Mouse (Mus musculus): ENCODE data around the gene Drg2. TPM values are rescaled to one million over a fixed set of nuclear protein-coding genes. Genes with fewer than 3 reads are reported as not detected.

Gene Drg2
- 67.1 and 69.4 TPM in 2 replicates for polyA plus RNA-seq (2016; fragmentation: Nextera tagmentation; extraction: Ambion mirVana)

- no peaks in the 10 kb centered on the region for H3K9me3 ChIP-seq (replicated peaks)
- H3K4me2 ChIP-seq, result peak within 1 kb of the TSS; percentile 96
- peak; percentile 78 for ATAC-seq (ENCODE audit: insufficient number of reproducible peaks, low FRiP score)
- WGBS, result 4% methylated on average over 27 of the region's 27 CpGs
- peak within 1 kb of the TSS; percentile 86 for H3K4me3 ChIP-seq
- peak within 1 kb of the TSS; percentile 93 for H3K9ac ChIP-seq
- H3K27me3 ChIP-seq (replicated peaks), result 0 out of 2 replicates have a peak, but pooled peaks cover 8% of the 10 kb centered on the region
- peaks cover 11% of the 10 kb centered on the region for H3K4me1 ChIP-seq (replicated peaks)
- H3K27ac ChIP-seq (ENCODE audit: poor library complexity, severe bottlenecking), result no peak within 1 kb of the TSS
- peaks cover 29% of the 10 kb centered on the region for H3K36me3 ChIP-seq
Measured at GRCm38 (mm10) chr11:60454080-60454744, at the start of gene Drg2. Gene Drg2 (plus strand): TSS chr11:60454591.

- H3K4me2 ChIP-seq, result no peak overlapping the region
- no peak overlapping the region for H3K4me3 ChIP-seq
- H3K36me3 ChIP-seq, result peaks cover 79% of the 10 kb centered on the region
- no peaks in the 10 kb centered on the region for H3K27me3 ChIP-seq (replicated peaks)
- no peak overlapping the region for H3K27ac ChIP-seq (ENCODE audit: poor library complexity, severe bottlenecking)
- H3K9me3 ChIP-seq (replicated peaks), result no peaks in the 10 kb centered on the region
- WGBS, result 95% methylated on average over 1 of the region's 1 CpGs
- H3K9ac ChIP-seq, result no peak overlapping the region
- no peak for ATAC-seq (ENCODE audit: insufficient number of reproducible peaks, low FRiP score)
- no peaks in the 10 kb centered on the region for H3K4me1 ChIP-seq (replicated peaks)
Measured at GRCm38 (mm10) chr11:60406606-60407005, 47.8 kb upstream of the Drg2 start.

GRCm38 (mm10) chr11:60412173-60412572 lies 42.2 kb upstream of the Drg2 start:
- peaks cover 26% of the 10 kb centered on the region for H3K36me3 ChIP-seq
- no peak overlapping the region for H3K27ac ChIP-seq (ENCODE audit: poor library complexity, severe bottlenecking)
- no peaks in the 10 kb centered on the region for H3K9me3 ChIP-seq (replicated peaks)
- no peaks in the 10 kb centered on the region for H3K27me3 ChIP-seq (replicated peaks)
- no peak overlapping the region for H3K4me2 ChIP-seq
- no peak for ATAC-seq (ENCODE audit: insufficient number of reproducible peaks, low FRiP score)
- H3K4me1 ChIP-seq (replicated peaks), result peaks cover 16% of the 10 kb centered on the region
- no peak overlapping the region for H3K9ac ChIP-seq
- H3K4me3 ChIP-seq, result no peak overlapping the region
- WGBS, result 16% methylated on average over 3 of the region's 3 CpGs

- Histone ChIP-seq H3K9ac (no peak overlapping the region), H3K4me1 (replicated peaks) (peaks cover 16% of the 10 kb centered on the region), H3K27me3 (replicated peaks) (no peaks in the 10 kb centered on the region), H3K9me3 (replicated peaks) (no peaks in the 10 kb centered on the region), H3K27ac (ENCODE audit: poor library complexity, severe bottlenecking) (no peak overlapping the region), H3K36me3 (peaks cover 19% of the 10 kb centered on the region), H3K4me2 (no peak overlapping the region), H3K4me3 (no peak overlapping the region)
- 83% methylated on average over 2 of the region's 2 CpGs for WGBS
- no peak for ATAC-seq (ENCODE audit: insufficient number of reproducible peaks, low FRiP score)
Measured at GRCm38 (mm10) chr11:60412921-60413320, 41.5 kb upstream of the Drg2 start.

- WGBS, result 1% methylated on average over 21 of the region's 21 CpGs
- Histone ChIP-seq H3K27me3 (replicated peaks) (no peaks in the 10 kb centered on the region), H3K4me3 (peak overlapping the region; percentile 75), H3K4me2 (peak overlapping the region; percentile 80), H3K9ac (peak overlapping the region; percentile 87), H3K9me3 (replicated peaks) (no peaks in the 10 kb centered on the region), H3K27ac (ENCODE audit: poor library complexity, severe bottlenecking) (peak overlapping the region; percentile 75), H3K4me1 (replicated peaks) (peaks cover 29% of the 10 kb centered on the region), H3K36me3 (0 out of 2 replicates have a peak, but pooled peaks cover 3% of the 10 kb centered on the region)
- peak; percentile 64 for ATAC-seq (ENCODE audit: insufficient number of reproducible peaks, low FRiP score)
Measured at GRCm38 (mm10) chr11:60416590-60416962, 37.8 kb upstream of the Drg2 start.

GRCm38 (mm10) chr11:60416963-60417716 lies 37.3 kb upstream of the Drg2 start, which contains the start of gene Gid4:
Gene Gid4 (plus strand): TSS chr11:60417145.
- WGBS, result 0% methylated on average over 71 of the region's 81 CpGs
- H3K4me2 ChIP-seq, result peak within 1 kb of the TSS; percentile 92
- ATAC-seq (ENCODE audit: insufficient number of reproducible peaks, low FRiP score), result peak; percentile 96
- 0 out of 2 replicates have a peak, but pooled peaks cover 3% of the 10 kb centered on the region for H3K36me3 ChIP-seq
- H3K9me3 ChIP-seq (replicated peaks), result no peaks in the 10 kb centered on the region
- peaks cover 29% of the 10 kb centered on the region for H3K4me1 ChIP-seq (replicated peaks)
- H3K9ac ChIP-seq, result peak within 1 kb of the TSS; percentile 92
- peak within 1 kb of the TSS; percentile 75 for H3K4me3 ChIP-seq
- H3K27me3 ChIP-seq (replicated peaks), result no peaks in the 10 kb centered on the region
- H3K27ac ChIP-seq (ENCODE audit: poor library complexity, severe bottlenecking), result peak within 1 kb of the TSS; percentile 84

GRCm38 (mm10) chr11:60417717-60418472 lies 36.5 kb upstream of the Drg2 start, which contains the start of gene Atpaf2:
Gene Atpaf2 (minus strand): TSS chr11:60418457.
- peak within 1 kb of the TSS; percentile 92 for H3K4me2 ChIP-seq
- H3K4me1 ChIP-seq (replicated peaks), result peaks cover 29% of the 10 kb centered on the region
- ATAC-seq (ENCODE audit: insufficient number of reproducible peaks, low FRiP score), result peak; percentile 43
- no peaks in the 10 kb centered on the region for H3K9me3 ChIP-seq (replicated peaks)
- no peaks in the 10 kb centered on the region for H3K27me3 ChIP-seq (replicated peaks)
- H3K27ac ChIP-seq (ENCODE audit: poor library complexity, severe bottlenecking), result peak within 1 kb of the TSS; percentile 84
- 0 out of 2 replicates have a peak, but pooled peaks cover 3% of the 10 kb centered on the region for H3K36me3 ChIP-seq
- peak within 1 kb of the TSS; percentile 92 for H3K9ac ChIP-seq
- under 1% methylated on average over 39 of the region's 39 CpGs for WGBS
- peak within 1 kb of the TSS; percentile 75 for H3K4me3 ChIP-seq

GRCm38 (mm10) chr11:60418473-60418803 lies 36.0 kb upstream of the Drg2 start:
- 4% methylated on average over 6 of the region's 6 CpGs for WGBS
- no peak overlapping the region for H3K27ac ChIP-seq (ENCODE audit: poor library complexity, severe bottlenecking)

GRCm38 (mm10) chr11:60422046-60422668 lies 32.2 kb upstream of the Drg2 start:
- no peak overlapping the region for H3K4me3 ChIP-seq
- H3K27me3 ChIP-seq (replicated peaks), result no peaks in the 10 kb centered on the region
- no peak overlapping the region for H3K27ac ChIP-seq (ENCODE audit: poor library complexity, severe bottlenecking)
- H3K9me3 ChIP-seq (replicated peaks), result no peaks in the 10 kb centered on the region
- H3K9ac ChIP-seq, result no peak overlapping the region
- peaks cover 9% of the 10 kb centered on the region for H3K36me3 ChIP-seq
- no peak overlapping the region for H3K4me2 ChIP-seq
- WGBS, result 58% methylated on average over 6 of the region's 6 CpGs
- peaks cover 13% of the 10 kb centered on the region for H3K4me1 ChIP-seq (replicated peaks)
- ATAC-seq (ENCODE audit: insufficient number of reproducible peaks, low FRiP score), result no peak

More at GRCm38 (mm10) chr11:60418473-60418803, 36.0 kb upstream of the Drg2 start:
- peak overlapping the region; percentile 75 for H3K4me3 ChIP-seq
- no peaks in the 10 kb centered on the region for H3K36me3 ChIP-seq
- H3K9me3 ChIP-seq (replicated peaks), result no peaks in the 10 kb centered on the region
- H3K4me2 ChIP-seq, result peak overlapping the region; percentile 92
- no peak for ATAC-seq (ENCODE audit: insufficient number of reproducible peaks, low FRiP score)
- no peaks in the 10 kb centered on the region for H3K27me3 ChIP-seq (replicated peaks)
- peak overlapping the region; percentile 92 for H3K9ac ChIP-seq
- H3K4me1 ChIP-seq (replicated peaks), result peaks cover 29% of the 10 kb centered on the region

- Histone ChIP-seq H3K4me2 (no peak overlapping the region), H3K27ac (ENCODE audit: poor library complexity, severe bottlenecking) (no peak overlapping the region), H3K4me3 (no peak overlapping the region), H3K9me3 (replicated peaks) (no peaks in the 10 kb centered on the region), H3K4me1 (replicated peaks) (peaks cover 13% of the 10 kb centered on the region), H3K27me3 (replicated peaks) (no peaks in the 10 kb centered on the region), H3K9ac (no peak overlapping the region), H3K36me3 (peaks cover 18% of the 10 kb centered on the region)
- ATAC-seq (ENCODE audit: insufficient number of reproducible peaks, low FRiP score), result no peak
- WGBS, result 73% methylated on average over 1 of the region's 1 CpGs
Measured at GRCm38 (mm10) chr11:60423006-60423405, 31.4 kb upstream of the Drg2 start.
